Mouse (Mus musculus) spleen, postnatal 14 days (tissue): Measurements from ENCODE around the gene Wwtr1.

Source experiments
- DNase-seq, 2 experiments: peaks; one replicate each; pipeline ENCODE4 v3.0.0; 2021 to 2022; ENCODE audit warnings: low spot score in 2 of 2

Wwtr1 gene

GRCm38 (mm10) chr3:57516146-57516545 is 59.6 kb downstream of the Wwtr1 start:
- no peak for DNase-seq

GRCm38 (mm10) chr3:57515044-57515443 is 60.7 kb downstream of the Wwtr1 start:
- DNase-seq, result no peak

DNA sequence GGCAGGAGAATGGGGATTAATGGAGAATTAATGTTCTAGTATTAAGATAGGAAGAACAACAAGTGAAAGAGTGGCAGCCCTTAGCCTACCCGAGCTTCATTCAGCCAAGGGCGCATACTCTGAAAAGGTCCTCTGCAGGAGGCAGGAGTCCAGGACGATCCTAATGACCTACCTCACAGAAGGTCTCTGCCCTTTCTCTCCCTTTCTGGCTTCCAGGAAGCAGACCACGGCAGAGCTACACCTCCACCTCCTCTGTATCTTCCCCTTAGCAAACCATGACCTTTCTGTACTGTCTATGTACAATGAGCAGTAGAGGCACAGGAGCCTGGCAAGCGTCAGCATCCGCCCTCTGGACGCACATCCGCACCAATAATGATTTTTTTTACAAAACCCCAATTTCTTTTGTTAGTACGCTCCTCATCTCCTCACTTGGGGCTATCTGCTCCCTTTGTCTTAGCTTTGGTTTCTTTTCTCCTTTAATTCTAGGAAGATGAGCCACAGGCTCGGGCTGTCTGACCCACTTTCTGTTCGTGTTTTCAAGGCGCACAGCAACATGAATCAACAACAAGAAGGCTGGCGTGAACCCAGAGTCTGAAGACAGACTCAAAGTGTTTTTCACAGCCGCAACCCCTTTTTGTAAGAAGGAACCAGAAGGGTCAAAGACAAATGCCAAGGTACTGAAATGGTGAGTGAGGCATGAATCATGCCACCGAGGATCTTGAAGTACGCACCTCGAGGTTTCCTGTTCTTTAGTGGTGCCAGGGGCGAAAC is 63.7 kb downstream of the Wwtr1 start:
- no peak for DNase-seq

DNA sequence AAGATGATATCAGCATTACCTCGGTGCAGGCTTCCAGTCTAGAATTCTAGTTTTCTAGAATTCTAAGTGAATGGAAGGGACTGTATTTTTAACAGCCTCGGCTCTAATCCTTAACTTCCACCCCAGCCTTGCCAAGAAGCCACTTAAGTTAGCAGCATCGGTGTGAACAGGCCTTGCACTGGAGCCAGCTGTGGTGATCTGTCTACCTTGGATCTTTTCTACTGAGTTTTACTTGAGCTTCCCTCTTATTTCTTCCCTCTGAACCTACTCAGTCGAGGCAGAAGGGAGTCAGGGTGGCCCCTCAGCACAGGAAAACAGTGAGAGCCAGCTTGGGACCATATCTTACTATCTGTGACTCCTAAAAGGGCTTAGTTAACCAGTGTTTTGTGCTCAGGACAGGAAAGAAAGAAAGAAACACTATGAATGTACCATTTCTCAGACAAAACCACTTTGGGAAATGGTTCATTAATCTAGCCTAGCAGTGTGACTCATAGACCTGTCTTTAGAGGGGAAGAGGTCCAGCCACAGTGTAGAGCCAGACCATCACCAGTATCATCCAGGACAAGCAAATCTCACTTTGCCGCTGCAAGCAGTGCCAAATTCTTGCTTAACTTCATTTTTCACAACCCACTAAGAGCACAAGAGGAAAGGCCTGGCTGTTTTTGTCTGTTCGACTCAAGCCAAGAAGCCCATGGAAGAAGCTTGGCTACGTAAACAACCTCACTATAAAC is 65.6 kb downstream of the Wwtr1 start:
- no peak for DNase-seq

GRCm38 (mm10) chr3:57505991-57506390 is 69.7 kb downstream of the Wwtr1 start:
- DNase-seq, result no peak

GRCm38 (mm10) chr3:57504756-57505155 is 71.0 kb downstream of the Wwtr1 start:
- no peak for DNase-seq

GRCm38 (mm10) chr3:57501596-57502220 is 74.0 kb downstream of the Wwtr1 start:
- no peak for DNase-seq

GRCm38 (mm10) chr3:57500846-57501245 is 74.9 kb downstream of the Wwtr1 start:
- no peak for DNase-seq

DNA sequence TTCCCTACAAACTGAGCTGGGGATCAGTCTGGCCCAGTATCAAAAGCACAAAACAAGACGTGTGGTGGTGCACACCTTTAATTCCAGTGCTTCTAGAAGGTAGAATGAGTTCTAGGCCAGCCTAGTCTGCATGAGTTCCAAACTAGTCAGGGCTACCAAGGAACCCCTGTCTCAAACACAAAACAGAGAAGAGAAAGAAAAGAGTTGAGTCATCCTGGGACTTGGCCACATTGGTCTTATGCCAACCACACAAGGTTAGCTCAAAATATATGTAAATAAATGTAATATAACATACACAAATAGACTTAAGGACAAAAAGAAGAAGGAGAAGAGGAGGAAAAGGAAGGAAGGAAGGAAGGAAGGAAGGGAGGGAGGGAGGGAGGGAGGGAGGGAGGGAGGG is 77.9 kb downstream of the Wwtr1 start:
- no peak for DNase-seq

- no peak for DNase-seq
Observed at GRCm38 (mm10) chr3:57496428-57496827, 79.3 kb downstream of the Wwtr1 start.

- no peak for DNase-seq
Observed at GRCm38 (mm10) chr3:57487455-57488153, 88.1 kb downstream of the Wwtr1 start.

DNA sequence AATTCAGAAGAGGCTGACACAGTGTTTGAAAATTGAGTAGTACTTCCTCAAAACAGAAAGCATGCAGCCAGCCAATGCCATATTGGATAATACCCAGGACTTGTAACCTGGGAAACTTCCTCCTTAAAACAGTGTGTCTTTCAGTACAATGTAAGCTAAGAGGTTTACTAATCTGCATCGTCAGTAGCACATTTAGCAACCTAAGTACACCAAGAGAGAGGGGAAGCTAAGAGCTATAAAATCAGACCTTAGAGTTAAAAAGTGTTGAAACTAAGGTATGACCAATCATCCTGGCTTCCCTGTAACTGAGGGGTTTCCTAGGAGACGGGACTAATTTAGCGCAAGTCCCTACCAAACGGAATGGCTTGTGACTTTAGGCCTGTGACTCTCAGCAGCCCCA is 89.6 kb downstream of the Wwtr1 start:
- no peak for DNase-seq

DNA sequence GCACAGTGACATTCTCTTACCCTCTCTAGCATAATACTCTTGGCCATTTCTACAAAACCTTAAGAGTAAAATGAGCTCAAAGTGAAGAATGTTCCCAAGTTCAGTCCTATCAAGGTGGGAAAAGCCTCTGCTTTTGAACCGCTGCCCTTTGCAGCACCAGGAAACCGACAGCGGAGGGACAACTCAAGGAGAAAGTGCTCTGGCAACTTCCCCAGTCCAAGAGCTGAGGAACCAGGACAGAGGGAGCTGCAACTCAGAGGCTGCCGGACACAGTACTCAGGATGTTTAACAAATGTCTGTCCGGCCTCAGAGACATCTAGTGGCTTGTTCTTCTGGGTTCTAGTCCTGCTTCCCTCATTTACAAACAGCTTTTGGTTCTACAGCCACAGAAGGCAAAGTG is 93.7 kb downstream of the Wwtr1 start:
- DNase-seq, result no peak

- no peak for DNase-seq
Observed at GRCm38 (mm10) chr3:57480640-57481039, 95.1 kb downstream of the Wwtr1 start.

- DNase-seq, result no peak
Observed at GRCm38 (mm10) chr3:57474421-57474820, 101.3 kb downstream of the Wwtr1 start.

DNA sequence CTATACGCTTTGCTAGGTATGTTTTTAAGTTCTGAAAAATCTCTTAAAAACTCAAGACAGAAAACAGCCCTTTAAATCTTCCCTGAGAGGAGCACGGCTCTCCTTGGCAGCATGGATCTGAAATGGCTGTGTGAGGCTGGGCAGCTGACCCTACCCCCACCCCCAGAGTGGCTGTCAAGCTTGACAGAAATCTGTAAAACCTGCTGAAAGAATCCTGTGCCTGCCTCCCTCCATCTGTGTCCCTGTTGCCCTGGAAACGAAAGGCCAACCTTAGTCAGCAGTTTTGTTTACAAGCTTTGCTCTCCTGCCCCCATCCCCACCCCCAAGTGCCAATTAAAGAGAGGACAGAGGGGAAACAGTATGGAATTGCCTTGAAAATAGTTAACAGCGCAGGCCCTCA is 103.3 kb downstream of the Wwtr1 start:
- DNase-seq, result no peak

- no peak for DNase-seq
Observed at GRCm38 (mm10) chr3:57470981-57471601, 104.6 kb downstream of the Wwtr1 start.

GRCm38 (mm10) chr3:57470326-57470725 is 105.4 kb downstream of the Wwtr1 start:
- no peak for DNase-seq

DNA sequence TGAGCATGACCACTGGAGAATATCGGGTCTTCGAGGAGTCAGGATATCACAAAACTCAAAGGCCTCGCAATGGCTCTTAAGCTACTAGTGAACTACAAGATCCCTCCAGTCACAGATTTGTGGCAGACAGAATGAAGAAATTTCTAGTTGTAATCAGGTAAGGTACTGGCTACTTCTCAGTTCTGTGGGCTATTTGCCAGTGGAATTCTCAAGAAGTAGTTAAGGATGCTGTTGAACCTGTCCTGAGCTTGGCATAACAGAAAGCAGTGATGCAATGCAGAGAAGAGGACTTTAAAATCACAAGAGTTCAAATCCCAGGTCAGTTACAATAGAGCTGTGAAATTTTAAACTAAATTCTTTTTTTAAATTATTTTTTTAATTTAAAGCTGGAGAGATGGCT is 106.4 kb downstream of the Wwtr1 start:
- DNase-seq, result no peak

DNA sequence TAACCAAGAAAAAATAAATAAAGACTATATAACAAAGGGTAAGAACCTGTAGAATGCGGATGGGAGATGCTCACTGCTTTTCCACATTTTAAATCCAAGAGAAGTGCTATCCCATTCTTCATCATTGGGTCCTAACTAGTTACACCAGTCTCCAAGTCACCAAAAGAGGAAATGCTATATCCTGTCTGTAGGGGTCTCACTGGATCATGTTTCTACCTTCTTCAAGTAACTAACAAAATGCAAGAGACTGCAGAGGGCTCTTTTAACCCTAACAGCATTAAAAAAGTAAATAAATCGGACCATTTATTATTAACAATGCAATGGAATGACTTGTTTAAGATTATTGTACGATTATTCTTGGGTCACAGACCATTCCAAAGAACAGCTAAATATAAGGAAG is 109.4 kb downstream of the Wwtr1 start:
- no peak for DNase-seq

- DNase-seq, result no peak
Observed at GRCm38 (mm10) chr3:57463302-57463701, 112.4 kb downstream of the Wwtr1 start.

DNA sequence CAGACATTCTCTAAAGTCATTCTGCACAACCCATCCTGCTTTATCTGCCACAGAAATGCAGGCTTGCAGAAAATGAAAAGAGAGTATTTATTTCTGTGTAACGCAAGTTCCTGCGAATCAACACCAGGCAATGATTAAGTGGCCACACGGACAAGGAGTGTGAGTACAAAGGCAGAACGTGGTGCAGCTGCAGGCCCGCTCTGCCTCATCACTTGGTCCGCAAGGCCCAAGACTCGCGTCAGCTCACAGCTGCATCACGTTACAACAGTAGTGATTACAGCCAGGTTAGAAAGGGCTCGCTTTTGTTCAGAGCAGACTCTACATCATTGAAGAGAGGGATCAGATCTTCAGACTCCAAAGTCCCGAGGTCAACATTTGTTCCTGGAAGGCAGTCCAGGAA is 117.1 kb downstream of the Wwtr1 start:
- no peak for DNase-seq
